Mouse (Mus musculus) hindbrain, embryonic 14.5 days (tissue): Measurements from ENCODE around the gene Slc27a4. TPM values are rescaled to one million over a fixed set of nuclear protein-coding genes. Genes with fewer than 3 reads are reported as not detected.

Experiments used
- ATAC-seq: fragments of 200-750 bp; cut with Nextera tagmentation; 2 replicates; pipeline ENCODE4 v1.8.0; 2017; ENCODE audit warnings: moderate number of reproducible peaks, mild to moderate bottlenecking, moderate TSS enrichment, moderate library complexity; ENCODE audit not compliant: low FRiP score
- DNase-seq: peaks from one replicate; pipeline ENCODE4 v3.0.0-alpha.2; 2015; ENCODE audit warnings: low spot score
- H3K27ac ChIP-seq: fragments of 300-500 bp; sonication (generic); 2 replicates; pipeline ENCODE4 v1.5.1; 2014; ENCODE audit warnings: mild to moderate bottlenecking, moderate library complexity
- H3K27me3 ChIP-seq: fragments of 300-500 bp; sonication (generic); 2 replicates; pipeline ENCODE4 v1.6.1; 2014; ENCODE audit warnings: mild to moderate bottlenecking, low read length, mixed read lengths; ENCODE audit not compliant: control insufficient read depth, insufficient read depth
- H3K36me3 ChIP-seq: fragments of 300-500 bp; sonication (generic); replicated peaks from 2 replicates; pipeline ENCODE4 v1.6.1; 2014; ENCODE audit not compliant: control insufficient read depth, insufficient read depth
- H3K4me1 ChIP-seq: fragments of 300-500 bp; sonication (generic); replicated peaks from 2 replicates; pipeline ENCODE4 v1.6.1; 2014; ENCODE audit warnings: antibody characterized with exemption, low read length, mixed read lengths; ENCODE audit not compliant: control insufficient read depth, insufficient read depth
- H3K4me2 ChIP-seq: fragments of 300-500 bp; sonication (generic); replicated peaks from 2 replicates; pipeline ENCODE4 v1.6.1; 2014; ENCODE audit warnings: mild to moderate bottlenecking, moderate library complexity
- H3K4me3 ChIP-seq: fragments of 300-500 bp; sonication (generic); replicated peaks from 2 replicates; pipeline ENCODE4 v1.5.1; 2014; ENCODE audit warnings: mild to moderate bottlenecking, low read length
- H3K9ac ChIP-seq: fragments of 300-500 bp; sonication (generic); 2 replicates; pipeline ENCODE4 v1.6.1; 2014
- H3K9me3 ChIP-seq: fragments of 300-500 bp; sonication (generic); 2 replicates; pipeline ENCODE4 v1.6.1; 2016; ENCODE audit warnings: low read length; ENCODE audit not compliant: control insufficient read depth
- WGBS: fragments of 180-500 bp; shearing (Covaris S2); extraction: QIAGEN DNeasy Blood & Tissue Kit; methylation state at CpG from one replicate; pipeline ENCODE4 v1.1.7; 2014; 5-methylcytosine and 5-hydroxymethylcytosine counted together
- polyA plus RNA-seq: library from polyadenylated mRNA; unstranded; fragments of >200 nt; fragmentation: Nextera tagmentation; extraction: Ambion mirVana; gene quantifications from 2 replicates; pipeline ENCODE4 v1.2.1, GENCODE M21; 2014

The Slc27a4 gene
- polyA plus RNA-seq, 1 experiment from 2014 or later = 40.1 TPM

- H3K9me3 ChIP-seq = no peaks in the 10 kb centered on the region
- H3K4me1 ChIP-seq = peaks cover 18% of the 10 kb centered on the region
- ATAC-seq (no peak), DNase-seq (no peak)
- H3K27me3 ChIP-seq = no peaks in the 10 kb centered on the region
- H3K4me3 ChIP-seq = no peak overlapping the region
- H3K4me2 ChIP-seq = peak overlapping the region; percentile 51
- peaks cover 27% of the 10 kb centered on the region for H3K36me3 ChIP-seq
- WGBS = 3% methylated on average over 2 of the region's 2 CpGs
- peak overlapping the region; percentile 89 for H3K27ac ChIP-seq
- H3K9ac ChIP-seq = peak overlapping the region; percentile 64
Observed at GRCm38 (mm10) chr2:29819363-29819762, 16.9 kb downstream of the Slc27a4 start.

GRCm38 (mm10) chr2:29820025-29820817, 17.8 kb downstream of the Slc27a4 start, which contains the start of gene Urm1:
Urm1 (plus strand) TSS chr2:29820075.
- WGBS = under 1% methylated on average over 35 of the region's 35 CpGs
- peak within 1 kb of the TSS; percentile 51 for H3K4me2 ChIP-seq
- peak; percentile 73 for DNase-seq
- peaks cover 18% of the 10 kb centered on the region for H3K4me1 ChIP-seq
- H3K9ac ChIP-seq = peak within 1 kb of the TSS; percentile 64
- no peaks in the 10 kb centered on the region for H3K27me3 ChIP-seq
- H3K36me3 ChIP-seq = peaks cover 19% of the 10 kb centered on the region
- peak; percentile 74 for ATAC-seq
- H3K27ac ChIP-seq = peak within 1 kb of the TSS; percentile 89
- no peaks in the 10 kb centered on the region for H3K9me3 ChIP-seq
- H3K4me3 ChIP-seq = peak within 1 kb of the TSS; percentile 31

GRCm38 (mm10) chr2:29826318-29826925, 24.0 kb downstream of the Slc27a4 start:
- WGBS = 6% methylated on average over 11 of the region's 11 CpGs
- Histone ChIP-seq H3K36me3 (no peaks in the 10 kb centered on the region), H3K27ac (peak overlapping the region; percentile 95), H3K27me3 (no peaks in the 10 kb centered on the region), H3K9me3 (no peaks in the 10 kb centered on the region), H3K4me2 (peak overlapping the region; percentile 74), H3K9ac (peak overlapping the region; percentile 78), H3K4me1 (peaks cover 4% of the 10 kb centered on the region), H3K4me3 (peak overlapping the region; percentile 74)
- DNase-seq (no peak), ATAC-seq (peak; percentile 32; the same call in 1 of the 2 replicates)

GRCm38 (mm10) chr2:29826926-29827708, 24.7 kb downstream of the Slc27a4 start:
- WGBS = under 1% methylated on average over 48 of the region's 48 CpGs
- Histone ChIP-seq H3K4me1 (peaks cover 4% of the 10 kb centered on the region), H3K4me2 (peak overlapping the region; percentile 76), H3K9me3 (no peaks in the 10 kb centered on the region), H3K9ac (peak overlapping the region; percentile 78), H3K27me3 (no peaks in the 10 kb centered on the region), H3K4me3 (peak overlapping the region; percentile 74), H3K27ac (peak overlapping the region; percentile 95), H3K36me3 (no peaks in the 10 kb centered on the region)
- peak; percentile 98 for DNase-seq
- peak; percentile 96 for ATAC-seq

GRCm38 (mm10) chr2:29827709-29828024, 25.2 kb downstream of the Slc27a4 start:
- Histone ChIP-seq H3K4me3 (peak overlapping the region; percentile 74), H3K36me3 (peaks cover 2% of the 10 kb centered on the region; the same call in 1 of the 2 replicates), H3K9ac (peak overlapping the region; percentile 71), H3K27me3 (no peaks in the 10 kb centered on the region), H3K4me2 (peak overlapping the region; percentile 76), H3K9me3 (no peaks in the 10 kb centered on the region), H3K4me1 (peaks cover 4% of the 10 kb centered on the region), H3K27ac (no peak overlapping the region)
- no peak for ATAC-seq
- DNase-seq = no peak
- 5% methylated on average over 12 of the region's 12 CpGs for WGBS

- 89% methylated on average over 4 of the region's 4 CpGs for WGBS
- Histone ChIP-seq H3K9me3 (no peaks in the 10 kb centered on the region), H3K9ac (no peak overlapping the region), H3K27ac (no peak overlapping the region), H3K27me3 (no peaks in the 10 kb centered on the region), H3K4me1 (peaks cover 3% of the 10 kb centered on the region), H3K36me3 (peaks cover 14% of the 10 kb centered on the region), H3K4me2 (no peak overlapping the region), H3K4me3 (no peak overlapping the region)
- no peak for DNase-seq
- ATAC-seq = no peak
Observed at GRCm38 (mm10) chr2:29831106-29831505, 28.7 kb downstream of the Slc27a4 start.

- Histone ChIP-seq H3K9me3 (no peaks in the 10 kb centered on the region), H3K4me1 (no peaks in the 10 kb centered on the region), H3K4me3 (no peak overlapping the region), H3K27ac (no peak overlapping the region), H3K9ac (no peak overlapping the region), H3K4me2 (no peak overlapping the region), H3K27me3 (no peaks in the 10 kb centered on the region), H3K36me3 (peaks cover 18% of the 10 kb centered on the region)
- WGBS = 95% methylated on average over 5 of the region's 5 CpGs
- no peak for ATAC-seq
- DNase-seq = no peak
Observed at GRCm38 (mm10) chr2:29833796-29834195, 31.4 kb downstream of the Slc27a4 start.

- Histone ChIP-seq H3K4me2 (no peak overlapping the region), H3K4me1 (peaks cover 15% of the 10 kb centered on the region), H3K27ac (peak overlapping the region; percentile 34), H3K9me3 (no peaks in the 10 kb centered on the region), H3K27me3 (no peaks in the 10 kb centered on the region), H3K9ac (peak overlapping the region; percentile 3), H3K4me3 (no peak overlapping the region), H3K36me3 (peaks cover 18% of the 10 kb centered on the region)
- 9% methylated on average over 2 of the region's 2 CpGs for WGBS
- ATAC-seq (peak; percentile 34; the same call in 1 of the 2 replicates), DNase-seq (no peak)
Observed at GRCm38 (mm10) chr2:29835391-29835899, 33.0 kb downstream of the Slc27a4 start.

- WGBS = 13% methylated on average over 4 of the region's 4 CpGs
- DNase-seq (peak; percentile 27), ATAC-seq (peak; percentile 52)
- H3K9ac ChIP-seq = no peak overlapping the region
- peaks cover 25% of the 10 kb centered on the region for H3K36me3 ChIP-seq
- no peaks in the 10 kb centered on the region for H3K9me3 ChIP-seq
- H3K27ac ChIP-seq = peak overlapping the region; percentile 67
- no peak overlapping the region for H3K4me2 ChIP-seq
- H3K27me3 ChIP-seq = no peaks in the 10 kb centered on the region
- peaks cover 36% of the 10 kb centered on the region for H3K4me1 ChIP-seq
- no peak overlapping the region for H3K4me3 ChIP-seq
Observed at GRCm38 (mm10) chr2:29839460-29839859, 37.0 kb downstream of the Slc27a4 start.
